Mouse (Mus musculus) telencephalon, adult 2 months (tissue): ENCODE measurements at regions not wholly inside any gene's neighbourhood (a gene's known extent, or its start where the extent isn't known, plus 50 kb on each side); places are given as distances from the start of the nearest gene placed in this dataset.

Experiments used
- DNase-seq: peaks from one replicate; pipeline ENCODE4 v3.0.0-alpha.2; 2011; ENCODE audit warnings: low read depth, low spot score

DNA sequence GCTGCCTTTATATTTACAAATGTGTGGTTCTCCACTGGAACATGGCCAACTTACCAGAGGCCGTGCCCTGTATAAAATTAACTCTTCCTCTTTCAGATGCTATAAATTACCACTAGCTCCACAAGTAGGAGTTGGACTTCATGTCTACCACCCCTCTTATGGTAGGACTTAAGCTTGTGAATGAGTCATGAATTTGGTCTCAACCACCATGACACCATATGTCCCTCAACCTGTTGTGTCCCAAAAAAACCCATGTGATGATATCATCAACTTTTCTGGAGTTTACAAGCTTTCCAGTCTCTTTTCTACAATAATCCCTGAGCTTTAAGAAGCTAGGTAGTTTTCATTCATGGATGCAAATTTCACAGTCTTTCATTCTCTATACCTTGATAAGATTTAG, 1951.4 kb downstream of the Pcdh7 start:
- peak; percentile 23 for DNase-seq

DNA sequence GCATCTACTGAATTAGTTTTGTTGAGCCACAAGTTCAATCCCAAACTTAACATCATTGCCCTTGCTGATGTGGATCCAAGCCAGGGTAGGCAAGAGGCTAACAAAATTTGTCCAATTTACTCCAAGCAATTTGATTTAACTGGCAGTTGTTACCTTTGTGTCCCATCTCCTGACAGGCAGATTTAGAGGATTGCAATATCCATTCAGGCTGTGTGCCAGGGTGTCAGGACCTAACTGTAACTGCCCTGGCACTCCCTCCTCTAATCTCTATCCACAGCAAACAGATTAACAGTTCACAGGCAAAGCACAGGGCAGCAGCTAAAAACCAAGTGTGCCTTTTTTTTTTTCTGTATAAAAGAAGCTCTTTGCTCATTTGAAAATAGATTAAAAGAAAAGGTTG, 1982.2 kb downstream of the Pcdh7 start:
- no peak for DNase-seq

DNA sequence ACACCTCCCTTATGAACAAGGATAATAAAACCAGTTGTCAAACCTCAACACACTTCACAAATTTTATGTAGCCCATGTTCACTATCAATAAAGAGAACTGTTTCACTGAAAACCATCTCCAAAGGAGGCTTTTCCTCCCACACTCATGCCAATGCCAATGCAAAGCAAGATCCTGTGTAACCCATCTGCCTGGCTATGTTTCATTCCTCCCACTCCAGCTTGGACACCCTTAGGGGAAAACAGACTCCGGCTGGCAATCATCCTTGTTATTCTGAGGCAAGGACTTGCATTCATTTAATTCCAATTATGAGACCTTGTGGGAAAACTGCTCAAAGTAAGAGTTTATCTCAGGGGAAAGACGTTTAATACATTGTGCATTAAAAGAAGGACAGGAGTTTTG, 1997.7 kb downstream of the Pcdh7 start:
- DNase-seq: peak; percentile 67

DNA sequence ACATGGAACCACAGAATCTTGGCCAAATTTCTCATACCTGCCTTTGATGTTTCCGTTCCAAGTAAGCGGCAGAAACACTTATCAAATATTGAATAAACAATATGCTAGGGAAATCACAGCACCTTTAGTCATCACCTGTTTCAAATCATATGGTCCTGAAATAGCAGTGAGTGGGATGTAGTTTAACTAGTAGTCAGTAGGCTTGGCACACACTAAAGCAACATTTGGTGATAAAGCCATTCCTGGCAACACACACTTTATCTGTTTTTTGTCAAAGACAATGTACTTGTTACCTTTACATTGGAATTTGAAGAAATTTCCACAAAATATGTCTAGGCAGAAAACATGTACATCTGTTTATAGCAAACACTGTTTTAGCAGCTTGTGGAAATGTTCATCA, 2038.5 kb downstream of the Pcdh7 start:
- DNase-seq: peak; percentile 18

DNA sequence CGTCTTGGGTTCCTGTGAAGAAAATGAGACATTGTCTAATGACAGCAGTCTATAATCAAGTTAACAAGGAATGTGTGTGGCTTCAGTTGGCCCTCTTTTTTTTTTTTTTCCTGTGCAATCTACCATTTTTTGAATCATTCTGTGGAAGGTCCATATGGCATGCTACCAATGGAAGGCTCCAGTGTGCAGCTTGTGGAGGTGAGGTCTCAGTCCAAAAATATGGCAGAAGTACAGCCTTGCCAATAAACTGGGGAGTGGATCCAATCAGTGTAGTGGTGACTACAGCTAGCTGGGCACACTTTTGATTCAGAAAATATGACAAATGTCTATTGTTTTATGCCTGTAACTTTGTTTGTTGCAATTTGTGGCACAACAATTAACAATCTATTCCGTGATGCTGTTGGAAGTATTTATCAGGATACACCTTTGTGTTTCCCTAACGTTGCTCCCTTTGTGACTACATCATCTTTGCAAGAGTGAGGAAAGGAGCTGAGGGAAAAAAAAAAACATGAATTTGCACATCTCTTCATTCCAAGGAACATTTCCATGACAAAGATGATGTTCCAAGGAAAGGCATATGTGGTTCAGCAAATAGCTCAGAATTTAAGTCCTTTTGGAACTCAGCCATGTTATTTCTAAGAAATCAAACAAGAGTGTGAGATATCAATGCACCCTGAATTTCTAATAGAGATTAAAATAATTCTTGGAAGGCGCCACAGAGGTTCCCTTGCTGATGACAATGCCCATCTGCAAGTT, 2039.1 kb downstream of the Pcdh7 start:
- no peak for DNase-seq
